Mouse (Mus musculus) sigmoid colon, adult 10 weeks (tissue): ENCODE data around the gene Gm6205. TPM values are rescaled to one million over a fixed set of nuclear protein-coding genes. Genes with fewer than 3 reads are reported as not detected.

Experiments
- polyA plus RNA-seq: library from polyadenylated mRNA; stranded (reverse); fragments of 350-450 nt; fragmentation: Illumina TruSeq; extraction: RNeasy Lipid Tissue Mini Kit (QIAGEN cat#74804); gene quantifications from one replicate; pipeline ENCODE4 v1.2.3, GENCODE M21; 2014; ENCODE audit warnings: low read depth, low replicate concordance

Gm6205 gene
- polyA plus RNA-seq: not detected

DNA sequence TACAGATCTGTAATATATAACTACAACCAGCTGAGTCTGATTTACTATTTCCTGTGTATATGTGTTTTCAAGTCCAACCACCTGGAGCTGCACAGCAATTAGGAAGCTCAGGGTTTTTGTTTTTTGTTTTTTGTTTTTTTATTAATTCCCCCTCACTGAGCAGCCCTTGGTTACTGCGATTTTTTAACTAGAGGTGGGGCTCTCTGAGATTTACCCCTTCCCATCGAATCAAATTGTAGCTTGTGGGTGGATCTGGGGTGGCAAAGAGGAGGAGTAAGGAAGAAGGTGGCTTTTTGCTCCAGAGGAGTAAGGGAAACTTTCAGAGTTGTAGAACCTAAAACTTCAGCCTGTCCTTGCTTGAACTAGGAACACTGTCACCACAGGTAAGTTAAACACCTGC lies at the start of gene Gm6205:
Gm6205 (plus strand) TSS at position 301 of the 400 bp plus-strand sequence.

DNA sequence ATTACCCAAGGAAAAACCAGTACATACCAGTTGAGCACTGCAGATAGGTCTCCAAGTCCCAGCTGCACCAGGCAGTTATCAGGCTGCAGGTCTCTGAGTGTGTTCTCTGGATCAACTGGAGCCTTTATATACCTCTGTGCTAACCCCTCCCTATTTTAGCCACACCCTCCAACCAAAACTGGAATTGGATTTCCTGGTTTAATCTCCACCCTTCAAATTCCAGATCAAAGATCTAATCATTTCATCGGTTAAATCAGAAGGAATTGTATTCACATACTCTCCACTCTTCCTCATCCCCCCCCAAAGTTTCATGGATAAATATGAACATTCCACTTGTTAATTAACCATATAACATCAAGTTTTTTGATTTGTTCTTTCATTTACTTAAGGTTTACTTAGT lies 31.9 kb upstream of the Gm6205 start, which contains the start of gene Gm3147:
Gm3147 (minus strand) TSS at position 101 of the 400 bp plus-strand sequence.

DNA sequence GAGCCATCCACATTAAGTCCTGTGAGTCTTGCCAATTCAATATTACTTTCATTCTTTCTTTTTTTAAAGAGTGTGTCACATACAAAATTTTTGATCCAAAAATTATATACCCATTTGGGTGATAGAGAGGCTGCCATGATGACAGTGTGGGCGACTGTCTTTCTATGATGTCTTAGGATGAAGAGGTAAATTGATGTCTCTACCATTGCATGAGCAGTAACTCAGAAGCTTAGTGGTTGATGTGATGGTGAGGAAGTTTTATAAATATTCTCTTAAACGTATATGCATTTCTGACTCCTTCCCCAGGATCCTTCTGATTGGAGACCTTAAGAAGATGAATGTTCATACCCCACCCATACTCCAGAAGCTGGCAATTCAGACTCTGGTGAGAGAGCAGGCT lies 24.5 kb upstream of the Gm6205 start, which contains the start of gene Gm6509:
Gm6509 (plus strand) TSS at position 301 of the 400 bp plus-strand sequence.

Other genes with a start within 250 kb of the Gm6205 start
- gene Gm7682, start 202.6 kb upstream of the Gm6205 start, polyA plus RNA-seq: not detected
- gene Gm3139, start 122.1 kb upstream of the Gm6205 start, polyA plus RNA-seq: not detected
- gene Gm3147, start 32.0 kb upstream of the Gm6205 start, polyA plus RNA-seq: not detected
- not detected for gene Gm6509, start 24.4 kb upstream of the Gm6205 start, polyA plus RNA-seq
- not detected for gene Gm3183, start 217.1 kb downstream of the Gm6205 start, polyA plus RNA-seq